Mouse (Mus musculus): ENCODE measurements at regions not wholly inside any gene's neighbourhood (a gene's known extent, or its start where the extent isn't known, plus 50 kb on each side); places are given as distances from the start of the nearest gene placed in this dataset.

GRCm38 (mm10) chr7:68444426-68445095 lies 170.9 kb downstream of the Fam169b start:
- no peak for DNase-seq (ENCODE audit: low spot score)

- DNase-seq (ENCODE audit: low spot score) = no peak
Measured at GRCm38 (mm10) chr7:68440661-68441150, 167.1 kb downstream of the Fam169b start.

GRCm38 (mm10) chr7:68428946-68429345 lies 155.3 kb downstream of the Fam169b start:
- DNase-seq (ENCODE audit: low spot score) = no peak

- DNase-seq (ENCODE audit: low spot score) = no peak
Measured at GRCm38 (mm10) chr7:68415890-68416289, 142.3 kb downstream of the Fam169b start.

GRCm38 (mm10) chr7:68412786-68413185 lies 139.1 kb downstream of the Fam169b start:
- no peak for DNase-seq (ENCODE audit: low spot score)

Data from testis, postnatal 10 days (tissue).